Mouse (Mus musculus): ENCODE measurements around the gene 4931406P16Rik. TPM values are rescaled to one million over a fixed set of nuclear protein-coding genes. Genes with fewer than 3 reads are reported as not detected.
"Not testable (repeated sequence)": the region's sequence is repeated elsewhere in the genome, so short reads cannot be mapped to it uniquely, and the experiment has no call there.

4931406P16Rik gene
- total RNA-seq, 2 experiments from 2014 or later = 38.6 to 49.4 TPM

DNA sequence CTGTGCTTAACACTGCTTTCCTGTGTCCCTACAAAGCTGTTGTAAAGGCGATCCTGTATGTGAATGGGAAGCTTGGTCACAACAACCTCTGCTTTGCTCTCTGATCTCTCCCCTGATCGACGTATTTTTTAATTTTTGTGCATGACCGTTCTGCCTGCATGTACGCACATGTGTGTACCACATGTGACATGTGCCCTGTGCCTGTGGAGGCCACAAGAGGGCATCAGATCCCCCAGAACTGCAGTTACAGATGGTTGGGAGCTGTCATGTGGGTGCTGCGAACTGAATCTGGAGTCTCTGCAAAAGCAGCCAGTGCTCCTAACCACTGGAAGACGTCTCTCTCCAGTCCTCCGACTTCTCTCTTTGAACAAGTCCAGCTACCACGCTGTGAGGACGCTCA is 91.0 kb downstream of the 4931406P16Rik start:
- DNase-seq (ENCODE audit: low spot score in 2 of 2) = no peak
- intact Hi-C loops (cut with DNase I) = no loop called here

DNA sequence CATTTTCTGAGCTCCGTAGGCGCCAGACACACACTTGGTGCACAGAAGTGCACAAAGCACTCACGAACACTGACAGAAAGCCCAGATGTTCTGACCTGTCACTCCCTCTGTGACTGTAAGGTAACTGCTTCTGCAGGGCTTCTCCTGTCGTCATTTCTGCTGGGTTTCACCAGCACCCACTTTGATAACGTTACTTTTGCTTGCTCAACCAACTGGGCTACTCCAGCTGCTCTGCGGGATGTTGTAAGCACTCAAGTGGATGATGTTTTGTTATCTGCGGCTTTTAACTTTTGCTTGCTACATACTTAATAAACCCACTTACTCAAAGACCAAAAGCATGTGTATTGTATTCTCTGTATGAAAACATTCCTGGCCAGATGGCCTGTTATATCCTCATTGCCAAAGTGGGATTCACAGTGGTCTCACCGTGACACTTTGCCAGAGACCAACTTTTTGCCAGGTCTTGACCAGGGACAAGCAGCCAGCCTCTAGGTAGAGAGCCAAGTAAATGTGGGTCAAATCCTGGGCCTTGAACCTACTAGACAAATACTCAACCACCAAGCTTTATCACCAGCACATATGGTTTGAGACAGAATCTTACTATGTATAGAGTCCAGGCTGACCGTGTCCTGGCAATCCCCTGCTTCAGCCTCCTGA is 91.6 kb downstream of the 4931406P16Rik start:
- DNase-seq (ENCODE audit: low spot score in 2 of 2) = no peak
- intact Hi-C loops (cut with DNase I) = no loop called here

DNA sequence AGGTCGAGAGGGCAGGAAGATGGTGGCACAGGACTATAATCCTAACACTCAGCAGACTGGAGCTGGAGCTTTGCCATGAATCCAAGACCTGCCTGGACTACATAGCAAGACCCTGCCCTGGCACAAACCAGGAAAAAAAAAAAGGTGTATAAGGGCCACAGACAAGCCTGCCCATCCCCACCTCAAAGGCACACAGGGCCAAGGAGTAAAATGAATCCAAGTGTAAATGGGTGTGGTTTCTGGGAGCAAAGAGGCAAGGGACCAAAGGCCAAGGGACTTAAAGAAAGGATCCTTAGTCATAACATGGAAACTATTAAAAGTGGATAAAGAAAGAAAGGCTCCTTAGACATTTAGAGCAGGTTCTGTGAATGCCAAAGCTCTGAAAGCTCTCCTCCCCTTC is 94.9 kb downstream of the 4931406P16Rik start:
- intact Hi-C loops (cut with DNase I) = no loop called here
- no peak for DNase-seq (ENCODE audit: low spot score in 2 of 2)

DNA sequence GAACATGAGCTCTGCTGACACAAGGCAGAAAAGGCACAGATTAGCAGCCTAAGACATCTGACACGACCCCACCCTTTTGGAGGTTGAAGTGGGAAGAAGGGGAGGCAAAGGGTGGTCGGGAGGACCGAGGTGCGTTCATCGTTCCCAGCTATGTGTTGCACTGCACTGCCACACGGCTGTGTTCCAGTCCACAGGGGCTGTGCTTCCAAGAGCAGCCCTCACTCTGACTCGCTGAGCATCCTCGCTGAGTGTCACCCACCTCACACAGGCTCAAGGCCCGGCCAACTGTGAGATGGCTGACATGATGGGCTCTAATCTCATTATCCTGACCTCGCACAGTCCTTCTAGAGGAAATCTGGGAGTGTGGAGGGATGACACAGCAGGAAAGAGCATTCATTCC is 96.9 kb downstream of the 4931406P16Rik start:
- DNase-seq (ENCODE audit: low spot score in 2 of 2) = no peak
- intact Hi-C loops (cut with DNase I) = no loop called here

DNA sequence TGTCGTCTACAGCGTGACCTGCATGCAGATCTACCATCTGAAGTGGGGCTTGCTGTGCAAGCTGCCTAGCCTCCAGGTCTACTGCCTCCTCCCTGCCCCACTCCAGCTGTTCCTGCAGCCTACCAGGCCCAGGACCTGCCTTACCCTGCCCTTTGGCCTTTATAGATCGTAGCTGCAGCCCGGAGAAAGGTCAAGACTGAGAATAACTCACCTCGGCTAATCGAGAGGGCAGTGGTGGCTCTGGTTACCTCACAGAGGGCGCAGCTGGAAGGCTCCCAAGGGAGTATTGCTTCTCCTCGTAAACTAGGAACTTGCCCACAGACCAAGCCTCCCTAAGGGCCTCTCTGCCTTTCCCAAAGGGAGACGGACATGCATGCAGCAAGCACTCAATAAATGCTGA is 97.9 kb downstream of the 4931406P16Rik start:
- intact Hi-C loops (cut with DNase I) = no loop called here
- no peak for DNase-seq (ENCODE audit: low spot score in 2 of 2)

DNA sequence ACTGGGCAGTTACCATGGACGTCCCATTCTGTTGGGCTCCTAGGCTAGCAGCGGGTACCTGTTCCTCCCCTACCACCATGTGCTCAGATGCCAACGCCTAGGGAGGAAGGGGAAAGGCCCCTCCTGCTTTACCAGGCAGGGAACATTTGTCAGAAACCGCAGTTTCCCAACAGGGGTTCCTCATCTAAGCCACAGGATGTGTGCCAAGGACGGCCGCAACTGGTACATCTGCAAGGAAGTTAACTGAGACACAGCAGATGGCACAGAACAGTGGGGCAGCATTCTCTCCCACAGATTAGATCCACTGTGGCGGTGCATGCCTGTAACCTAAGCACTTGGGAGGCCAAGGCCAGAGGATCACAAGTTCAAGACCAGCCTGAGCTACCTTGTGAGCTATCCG is 98.7 kb downstream of the 4931406P16Rik start:
- intact Hi-C loops (cut with DNase I) = no loop called here
- DNase-seq (ENCODE audit: low spot score in 2 of 2) = no peak

DNA sequence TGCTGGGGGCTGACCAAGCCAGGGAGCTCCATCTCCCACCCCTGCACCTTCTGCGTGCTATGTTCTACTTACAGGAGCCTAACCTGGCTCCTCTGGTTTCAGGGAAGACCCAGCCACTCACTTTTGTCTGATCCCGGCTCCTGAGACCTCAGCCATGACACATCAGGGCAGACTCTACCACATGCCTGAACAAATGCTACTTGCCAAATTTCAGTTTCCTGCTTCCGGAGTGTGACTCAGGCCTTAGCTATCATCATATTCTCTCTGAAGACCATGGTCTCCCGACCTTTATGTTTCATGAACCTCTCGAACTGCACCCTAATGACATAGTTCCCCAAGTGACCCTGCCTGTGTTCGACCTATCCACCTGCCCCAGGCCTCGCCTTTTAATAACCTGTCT is 100.1 kb downstream of the 4931406P16Rik start:
- intact Hi-C loops (cut with DNase I) = no loop called here
- no peak for DNase-seq (ENCODE audit: low spot score in 2 of 2)

DNA sequence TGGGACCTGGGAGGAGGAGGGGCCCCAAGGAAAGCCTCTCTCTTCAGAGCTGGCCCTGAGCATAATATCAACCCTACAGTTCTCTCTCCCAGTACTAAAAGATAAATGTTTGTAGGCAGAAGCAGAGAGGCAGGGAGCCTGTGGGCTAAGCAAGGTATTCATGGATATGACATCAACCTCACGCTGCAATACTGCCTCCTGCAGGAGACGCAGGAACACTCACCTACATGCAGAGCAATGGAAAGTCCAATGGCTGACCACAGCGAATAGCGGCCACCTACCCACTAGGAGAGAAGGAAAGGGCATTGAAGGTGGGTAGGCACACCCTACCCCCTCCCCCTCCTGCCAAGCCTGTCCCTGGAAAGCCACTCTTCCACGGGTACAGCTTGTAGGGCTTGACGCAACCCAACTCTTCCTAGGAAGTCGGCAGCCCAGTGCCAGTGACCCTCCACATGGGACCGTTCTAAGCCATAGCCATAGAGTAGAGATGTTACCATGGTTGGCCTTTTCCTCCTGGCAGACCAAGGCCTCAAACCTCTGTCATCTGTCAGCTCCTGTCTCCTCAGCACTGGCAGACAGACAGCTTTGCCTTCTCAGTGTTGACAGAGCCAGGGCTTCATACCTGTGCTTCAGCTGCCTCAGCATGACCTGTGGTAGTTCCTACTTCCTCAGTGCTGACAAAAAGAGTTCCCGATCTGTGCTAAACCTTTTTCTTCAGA is 105.2 kb downstream of the 4931406P16Rik start:
- intact Hi-C loops (cut with DNase I) = no loop called here
- no peak for DNase-seq (ENCODE audit: low spot score in 2 of 2)

DNA sequence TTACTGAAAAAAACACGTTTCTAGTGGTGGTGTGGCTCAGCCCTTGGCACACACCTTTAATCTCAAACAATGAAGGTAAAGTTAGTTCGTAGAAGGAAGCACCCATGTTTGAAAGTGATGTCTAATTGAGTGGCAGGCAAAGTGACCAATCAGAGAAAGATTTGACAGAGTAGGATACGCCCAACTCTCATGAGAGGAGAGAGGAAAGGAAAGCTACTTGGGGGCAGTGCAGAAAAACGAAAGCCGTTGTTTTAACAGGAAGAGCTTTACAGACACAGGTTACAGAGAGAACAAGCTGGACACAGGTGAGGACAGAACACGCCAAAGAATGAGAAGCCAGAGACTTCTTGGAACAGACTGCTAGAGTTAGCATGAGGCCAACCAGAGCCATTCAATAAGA is 107.0 kb downstream of the 4931406P16Rik start:
- DNase-seq (ENCODE audit: low spot score in 2 of 2) = no peak
- intact Hi-C loops (cut with DNase I) = no loop called here

DNA sequence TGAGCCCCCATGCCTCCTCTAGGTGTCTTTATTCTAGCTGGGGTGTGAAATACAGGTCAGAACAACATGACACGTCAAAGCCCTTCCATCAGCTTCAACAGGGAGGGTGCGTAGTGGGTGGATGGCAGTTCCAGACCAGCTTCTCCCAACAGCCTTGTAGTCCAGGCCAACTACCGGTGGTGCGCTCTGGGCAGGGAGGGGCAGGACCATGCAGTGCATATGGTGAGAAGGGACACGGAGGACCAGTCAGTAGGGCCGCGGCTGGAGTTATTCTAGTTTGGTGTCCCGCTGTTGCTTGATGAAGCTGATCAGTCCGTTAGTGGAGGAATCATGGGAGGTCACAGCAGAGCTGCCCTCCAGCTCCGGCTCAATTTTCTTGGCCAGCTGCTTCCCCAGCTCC is 111.2 kb downstream of the 4931406P16Rik start:
- intact Hi-C loops (cut with DNase I); DNase-seq (ENCODE audit: low spot score in 2 of 2): not testable (repeated sequence)

DNA sequence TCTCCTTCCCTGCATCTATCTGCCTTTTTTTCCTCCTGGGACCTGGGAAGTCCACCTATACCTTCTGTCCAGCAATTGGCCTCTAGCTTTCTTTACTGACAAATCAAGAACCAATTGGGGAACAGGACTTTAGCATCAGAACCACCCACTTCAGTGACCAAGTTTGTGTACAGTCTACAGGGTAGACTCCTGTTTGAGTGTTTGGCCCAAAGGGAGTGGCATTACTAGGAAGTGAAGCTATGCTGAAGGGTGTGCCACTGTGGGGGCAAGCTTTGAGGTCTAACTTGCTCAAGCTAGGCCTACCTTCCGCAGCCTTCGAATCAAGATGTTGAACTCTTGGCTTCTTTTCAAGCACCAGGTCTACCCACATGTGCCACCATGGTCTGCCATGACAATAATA is 112.5 kb downstream of the 4931406P16Rik start:
- intact Hi-C loops (cut with DNase I) = no loop called here
- no peak for DNase-seq (ENCODE audit: low spot score in 2 of 2)

DNA sequence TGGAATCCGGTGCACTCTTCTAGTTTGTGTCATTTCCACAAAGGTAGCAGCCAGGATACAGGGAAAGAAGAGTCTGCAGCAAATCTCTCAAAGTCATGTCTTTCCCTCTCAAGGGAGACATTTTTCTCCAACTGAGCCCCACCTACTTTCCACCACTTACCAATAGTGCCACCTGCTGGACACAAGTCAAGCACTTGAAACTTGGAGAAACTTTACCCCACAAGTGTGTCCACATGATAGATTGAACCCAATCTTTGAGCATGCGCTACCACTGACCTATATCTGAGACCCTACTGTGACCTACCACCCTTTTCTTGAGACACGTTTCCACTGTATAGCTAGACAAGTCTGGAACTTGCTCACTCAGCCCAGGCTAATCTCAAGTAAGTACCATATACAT is 115.0 kb downstream of the 4931406P16Rik start:
- intact Hi-C loops (cut with DNase I) = no loop called here
- DNase-seq (ENCODE audit: low spot score in 2 of 2) = no peak

DNA sequence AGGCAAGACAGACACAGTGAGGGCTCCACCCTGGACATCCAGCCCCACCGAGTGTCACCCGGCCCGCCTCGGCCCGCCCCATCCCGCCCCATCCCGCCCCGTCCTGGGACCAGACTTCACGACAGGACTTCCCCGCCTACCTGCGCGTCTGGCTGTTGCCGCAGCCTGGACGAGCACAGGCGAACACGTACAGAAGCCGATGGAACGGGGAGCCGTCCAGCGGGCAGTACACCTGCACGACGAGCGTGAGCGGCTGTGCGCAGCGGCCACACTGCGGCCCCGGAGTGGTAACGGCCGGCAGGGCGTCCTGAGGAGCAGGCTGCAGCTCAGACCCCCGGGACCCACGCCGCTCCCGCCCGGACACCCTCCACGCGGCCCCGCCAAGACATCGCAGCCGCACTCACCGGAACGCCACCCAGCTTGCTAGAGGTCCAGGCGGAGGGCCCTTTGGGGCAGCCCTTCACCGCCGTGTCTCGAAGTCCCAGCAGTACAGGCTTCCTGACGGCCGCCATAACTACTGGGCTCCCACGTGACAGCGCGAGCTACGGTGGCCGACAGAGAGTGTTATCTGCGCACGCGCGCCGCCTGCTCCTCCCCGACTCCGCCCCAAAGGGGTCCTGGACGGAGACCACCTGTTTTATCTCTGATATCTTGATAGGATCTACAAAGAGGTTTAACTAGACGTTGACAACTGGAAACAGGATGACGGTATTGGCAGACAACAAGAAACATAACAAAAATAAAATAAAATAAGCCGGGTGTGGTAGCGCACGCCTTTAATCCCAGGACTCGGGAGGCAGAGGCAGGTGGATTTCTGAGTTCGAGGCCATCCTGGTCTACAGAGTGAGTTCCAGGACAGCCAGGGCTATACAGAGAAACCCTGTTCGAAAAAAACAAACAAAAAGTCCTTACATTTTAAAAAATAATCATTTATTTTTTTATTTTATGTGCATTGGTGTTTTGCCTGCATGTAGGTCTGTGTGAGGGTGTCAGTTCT is 116.9 kb downstream of the 4931406P16Rik start, which contains the start of gene Pdcd2l:
Pdcd2l (minus strand) TSS at position 530 of the 997 bp plus-strand sequence.
- intact Hi-C loops (cut with DNase I) = no loop called here
- peak; percentile 91 for DNase-seq (ENCODE audit: low spot score in 2 of 2)

DNA sequence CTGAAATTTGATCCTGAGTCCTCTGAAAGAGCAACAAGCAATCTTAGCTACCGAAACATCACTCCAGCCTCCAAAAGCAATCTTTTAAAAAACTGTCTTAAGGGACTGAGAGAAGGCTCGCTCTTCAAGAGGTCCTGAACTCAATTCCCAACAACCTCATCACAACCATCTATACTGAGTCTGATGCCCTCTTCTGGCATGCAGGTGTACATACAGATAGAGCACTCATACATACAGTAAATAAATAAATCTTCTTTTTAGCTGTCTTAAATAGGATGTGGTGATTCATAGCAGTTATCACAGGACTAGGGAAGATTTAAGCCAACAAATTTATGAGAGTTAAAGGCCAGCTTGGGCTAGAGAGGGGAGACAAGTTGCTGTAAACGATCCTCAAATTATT is 117.7 kb downstream of the 4931406P16Rik start:
- intact Hi-C loops (cut with DNase I) = no loop called here
- DNase-seq (ENCODE audit: low spot score in 2 of 2) = no peak

DNA sequence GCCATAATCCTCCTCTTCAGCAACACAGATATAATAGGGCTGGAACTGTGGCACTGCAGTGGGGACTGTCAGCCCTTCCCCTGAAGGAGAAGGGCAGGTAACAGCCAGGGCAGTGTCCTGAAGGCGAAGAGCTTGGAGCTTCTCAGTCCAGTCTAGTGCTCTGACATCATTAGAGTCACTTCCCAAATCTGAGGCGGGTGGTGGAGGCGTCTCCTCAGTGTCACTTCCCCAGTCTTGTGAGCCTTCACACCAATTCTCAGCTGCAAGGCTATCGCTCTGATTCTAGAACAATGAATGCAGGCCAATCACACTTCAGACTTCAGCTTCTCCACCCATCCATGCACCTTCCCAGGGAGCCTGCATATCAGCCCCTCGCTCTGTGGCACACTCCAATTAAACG is 120.5 kb downstream of the 4931406P16Rik start:
- no peak for DNase-seq (ENCODE audit: low spot score in 2 of 2)
- intact Hi-C loops (cut with DNase I) = no loop called here

DNA sequence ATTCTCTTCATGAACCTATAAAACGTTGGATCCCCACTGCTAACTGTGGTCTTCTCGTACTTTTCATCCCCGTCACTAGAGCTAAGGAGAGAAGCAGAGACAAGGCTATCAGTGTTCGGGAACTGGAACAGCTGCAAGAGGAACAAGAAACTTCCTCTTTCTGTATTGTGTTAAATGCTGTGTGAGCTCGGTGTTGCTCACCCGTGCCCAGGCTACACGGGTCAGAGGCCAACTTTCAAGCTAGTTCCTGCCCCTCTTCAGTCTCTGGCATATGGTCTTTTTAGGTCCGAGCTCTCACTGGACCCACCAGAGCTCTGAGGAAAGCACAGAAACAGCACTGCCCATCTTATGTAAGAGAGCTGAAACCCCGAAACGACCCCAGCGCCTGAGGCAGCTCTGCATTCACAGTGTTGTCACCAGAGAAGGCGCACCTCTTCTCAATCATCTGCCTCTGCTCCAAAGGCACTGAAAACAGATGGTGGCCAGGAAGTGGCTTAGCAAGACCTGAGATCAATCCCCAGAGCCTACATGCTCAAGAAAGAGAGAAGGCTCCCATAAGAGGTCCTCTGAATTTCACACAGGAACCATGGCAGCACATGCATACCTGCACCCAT is 123.9 kb downstream of the 4931406P16Rik start:
- intact Hi-C loops (cut with DNase I) = no loop called here

More for the DNA sequence above, 123.9 kb downstream of the 4931406P16Rik start:
- no peak for DNase-seq (ENCODE audit: low spot score in 2 of 2)

Data from left cerebral cortex, postnatal 36 days (tissue).